Mouse (Mus musculus): ENCODE results near the gene Ap5s1. TPM values are rescaled to one million over a fixed set of nuclear protein-coding genes. Genes with fewer than 3 reads are reported as not detected.

Ap5s1 gene
- polyA plus RNA-seq, 1 experiment from 2014 or later: 32.7 TPM

GRCm38 (mm10) chr2:131175286-131175944 is 31.5 kb upstream of the Ap5s1 start:
- Histone ChIP-seq H3K27me3 (ENCODE audit: insufficient read depth, poor library complexity, severe bottlenecking) (peaks cover 38% of the 10 kb centered on the region), H3K4me1 (replicated peaks) (peaks cover 70% of the 10 kb centered on the region), H3K9me3 (no peaks in the 10 kb centered on the region), H3K4me3 (no peak overlapping the region), H3K27ac (no peak overlapping the region), H3K36me3 (peaks cover 43% of the 10 kb centered on the region)
- 73% methylated on average over 3 of the region's 3 CpGs for WGBS
- no peak for DNase-seq (ENCODE audit: low spot score)

GRCm38 (mm10) chr2:131175945-131176309 is 31.0 kb upstream of the Ap5s1 start:
- Histone ChIP-seq H3K27ac (no peak overlapping the region), H3K4me3 (no peak overlapping the region), H3K9me3 (no peaks in the 10 kb centered on the region), H3K27me3 (ENCODE audit: insufficient read depth, poor library complexity, severe bottlenecking) (peaks cover 33% of the 10 kb centered on the region), H3K36me3 (peaks cover 43% of the 10 kb centered on the region), H3K4me1 (replicated peaks) (peaks cover 66% of the 10 kb centered on the region)
- no peak for DNase-seq (ENCODE audit: low spot score)
- 91% methylated on average over 1 of the region's 1 CpGs for WGBS

- Histone ChIP-seq H3K4me3 (peak overlapping the region; percentile 19; the same call in 1 of the 2 replicates), H3K27ac (no peak overlapping the region), H3K27me3 (ENCODE audit: insufficient read depth, poor library complexity, severe bottlenecking) (peaks cover 27% of the 10 kb centered on the region), H3K36me3 (peaks cover 40% of the 10 kb centered on the region), H3K4me1 (replicated peaks) (peaks cover 60% of the 10 kb centered on the region), H3K9me3 (no peaks in the 10 kb centered on the region)
- 64% methylated on average over 5 of the region's 5 CpGs for WGBS
- no peak for DNase-seq (ENCODE audit: low spot score)
Measured at GRCm38 (mm10) chr2:131176491-131176890, 30.4 kb upstream of the Ap5s1 start.

GRCm38 (mm10) chr2:131177932-131178331 is 28.9 kb upstream of the Ap5s1 start:
- H3K4me3 ChIP-seq: peak overlapping the region; percentile 82
- no peak for DNase-seq (ENCODE audit: low spot score)
- H3K9me3 ChIP-seq: no peaks in the 10 kb centered on the region
- H3K36me3 ChIP-seq: peaks cover 29% of the 10 kb centered on the region
- 87% methylated on average over 9 of the region's 9 CpGs for WGBS
- H3K4me1 ChIP-seq (replicated peaks): peaks cover 53% of the 10 kb centered on the region
- peaks cover 13% of the 10 kb centered on the region for H3K27me3 ChIP-seq (ENCODE audit: insufficient read depth, poor library complexity, severe bottlenecking)
- peak overlapping the region; percentile 96 for H3K27ac ChIP-seq

GRCm38 (mm10) chr2:131178828-131179245 is 28.0 kb upstream of the Ap5s1 start:
- Histone ChIP-seq H3K27ac (peak overlapping the region; percentile 96), H3K36me3 (peaks cover 29% of the 10 kb centered on the region), H3K9me3 (no peaks in the 10 kb centered on the region), H3K27me3 (ENCODE audit: insufficient read depth, poor library complexity, severe bottlenecking) (peaks cover 4% of the 10 kb centered on the region), H3K4me1 (replicated peaks) (peaks cover 53% of the 10 kb centered on the region), H3K4me3 (peak overlapping the region; percentile 82)
- peak; percentile 49 for DNase-seq (ENCODE audit: low spot score)
- 34% methylated on average over 26 of the region's 26 CpGs for WGBS

- peaks cover 29% of the 10 kb centered on the region for H3K36me3 ChIP-seq
- H3K4me3 ChIP-seq: peak overlapping the region; percentile 82
- H3K27me3 ChIP-seq (ENCODE audit: insufficient read depth, poor library complexity, severe bottlenecking): no peaks in the 10 kb centered on the region; the same call in 1 of the 2 replicates
- H3K4me1 ChIP-seq (replicated peaks): peaks cover 50% of the 10 kb centered on the region
- under 1% methylated on average over 67 of the region's 67 CpGs for WGBS
- peak overlapping the region; percentile 96 for H3K27ac ChIP-seq
- no peaks in the 10 kb centered on the region for H3K9me3 ChIP-seq
- peak; percentile 76 for DNase-seq (ENCODE audit: low spot score)
Measured at GRCm38 (mm10) chr2:131179246-131179886, 27.5 kb upstream of the Ap5s1 start.

- H3K27ac ChIP-seq: peak within 1 kb of the TSS; percentile 96
- H3K36me3 ChIP-seq: peaks cover 29% of the 10 kb centered on the region
- DNase-seq (ENCODE audit: low spot score): peak; percentile 83
- 3% methylated on average over 57 of the region's 57 CpGs for WGBS
- peaks cover 6% of the 10 kb centered on the region; the same call in 1 of the 2 replicates for H3K27me3 ChIP-seq (ENCODE audit: insufficient read depth, poor library complexity, severe bottlenecking)
- no peaks in the 10 kb centered on the region for H3K9me3 ChIP-seq
- peak within 1 kb of the TSS; percentile 82 for H3K4me3 ChIP-seq
- H3K4me1 ChIP-seq (replicated peaks): peaks cover 44% of the 10 kb centered on the region
Measured at GRCm38 (mm10) chr2:131179990-131180587, 26.8 kb upstream of the Ap5s1 start, which contains the start of gene Cenpb. TSS of gene Cenpb (minus strand) at chr2:131180067.

- H3K36me3 ChIP-seq: peaks cover 19% of the 10 kb centered on the region
- H3K9me3 ChIP-seq: no peaks in the 10 kb centered on the region
- DNase-seq (ENCODE audit: low spot score): no peak
- H3K27ac ChIP-seq: peak overlapping the region; percentile 96
- H3K4me3 ChIP-seq: peak overlapping the region; percentile 72
- H3K4me1 ChIP-seq (replicated peaks): peaks cover 56% of the 10 kb centered on the region
- H3K27me3 ChIP-seq (ENCODE audit: insufficient read depth, poor library complexity, severe bottlenecking): peaks cover 13% of the 10 kb centered on the region; the same call in 1 of the 2 replicates
- 2% methylated on average over 14 of the region's 14 CpGs for WGBS
Measured at GRCm38 (mm10) chr2:131186343-131186742, 20.5 kb upstream of the Ap5s1 start.

GRCm38 (mm10) chr2:131186771-131187601 is 19.9 kb upstream of the Ap5s1 start, which contains the start of the genes Cdc25b and Spef1:
TSS of gene Cdc25b (plus strand) at chr2:131186949.
TSS of gene Spef1 (minus strand) at chr2:131187282.
- Histone ChIP-seq H3K9me3 (no peaks in the 10 kb centered on the region), H3K4me1 (replicated peaks) (peaks cover 62% of the 10 kb centered on the region), H3K36me3 (peaks cover 25% of the 10 kb centered on the region), H3K4me3 (peak within 1 kb of the TSS; percentile 72), H3K27me3 (ENCODE audit: insufficient read depth, poor library complexity, severe bottlenecking) (peaks cover 13% of the 10 kb centered on the region; the same call in 1 of the 2 replicates), H3K27ac (peak within 1 kb of the TSS; percentile 96)
- under 1% methylated on average over 43 of the region's 43 CpGs for WGBS
- DNase-seq (ENCODE audit: low spot score): peak; percentile 90

GRCm38 (mm10) chr2:131187602-131187922 is 19.3 kb upstream of the Ap5s1 start:
- peaks cover 29% of the 10 kb centered on the region for H3K36me3 ChIP-seq
- H3K27me3 ChIP-seq (ENCODE audit: insufficient read depth, poor library complexity, severe bottlenecking): peaks cover 13% of the 10 kb centered on the region; the same call in 1 of the 2 replicates
- H3K4me3 ChIP-seq: peak overlapping the region; percentile 72
- 23% methylated on average over 3 of the region's 3 CpGs for WGBS
- peaks cover 63% of the 10 kb centered on the region for H3K4me1 ChIP-seq (replicated peaks)
- peak overlapping the region; percentile 96 for H3K27ac ChIP-seq
- H3K9me3 ChIP-seq: no peaks in the 10 kb centered on the region
- no peak for DNase-seq (ENCODE audit: low spot score)

- H3K36me3 ChIP-seq: peaks cover 36% of the 10 kb centered on the region
- peak overlapping the region; percentile 96 for H3K27ac ChIP-seq
- peaks cover 13% of the 10 kb centered on the region; the same call in 1 of the 2 replicates for H3K27me3 ChIP-seq (ENCODE audit: insufficient read depth, poor library complexity, severe bottlenecking)
- H3K9me3 ChIP-seq: no peaks in the 10 kb centered on the region
- H3K4me3 ChIP-seq: peak overlapping the region; percentile 72
- WGBS: 93% methylated on average over 5 of the region's 5 CpGs
- H3K4me1 ChIP-seq (replicated peaks): peaks cover 70% of the 10 kb centered on the region
- DNase-seq (ENCODE audit: low spot score): no peak
Measured at GRCm38 (mm10) chr2:131188311-131188710, 18.6 kb upstream of the Ap5s1 start.

All from hindbrain, embryonic 10.5 days (tissue).